Mouse (Mus musculus): ENCODE results near the gene Fstl4.

GRCm38 (mm10) chr11:53138212-53138611 is 373.8 kb downstream of the Fstl4 start:
- TF ChIP-seq CTCF (IDR thresholded peaks at IDR 0.05; ENCODE audit: low read depth): no peak
- no peak for TF ChIP-seq EP300 (IDR thresholded peaks at IDR 0.05; ENCODE audit: low read depth)

All from liver, postnatal 0 days (tissue).